Mouse (Mus musculus) spleen, postnatal 4 days (tissue): ENCODE results near the gene Apopt1.
A peak's percentile ranks its signal among the peaks of the same experiment; 100 is the strongest.
"Not testable (repeated sequence)": the region's sequence is repeated elsewhere in the genome, so short reads cannot be mapped to it uniquely, and the experiment has no call there.

Source experiments
- DNase-seq, 2 experiments: peaks; one replicate each; pipeline ENCODE4 v3.0.0; 2022; ENCODE audit warnings: low spot score in 2 of 2

The Apopt1 gene

GRCm38 (mm10) chr12:111705186-111705973 lies 7.7 kb upstream of the Apopt1 start:
- peak in 1 of 2 experiments; percentile 55 for DNase-seq

GRCm38 (mm10) chr12:111708181-111708580 lies 4.9 kb upstream of the Apopt1 start:
- no peak for DNase-seq

- DNase-seq = no peak
Measured at GRCm38 (mm10) chr12:111710091-111710490, 3.0 kb upstream of the Apopt1 start.

- DNase-seq = peak in 1 of 2 experiments; percentile 74
Measured at GRCm38 (mm10) chr12:111712476-111712875, 585 bp upstream of the Apopt1 start.

- DNase-seq = not testable (repeated sequence)
Measured at GRCm38 (mm10) chr12:111713880-111714279, 819 bp downstream of the Apopt1 start.

DNA sequence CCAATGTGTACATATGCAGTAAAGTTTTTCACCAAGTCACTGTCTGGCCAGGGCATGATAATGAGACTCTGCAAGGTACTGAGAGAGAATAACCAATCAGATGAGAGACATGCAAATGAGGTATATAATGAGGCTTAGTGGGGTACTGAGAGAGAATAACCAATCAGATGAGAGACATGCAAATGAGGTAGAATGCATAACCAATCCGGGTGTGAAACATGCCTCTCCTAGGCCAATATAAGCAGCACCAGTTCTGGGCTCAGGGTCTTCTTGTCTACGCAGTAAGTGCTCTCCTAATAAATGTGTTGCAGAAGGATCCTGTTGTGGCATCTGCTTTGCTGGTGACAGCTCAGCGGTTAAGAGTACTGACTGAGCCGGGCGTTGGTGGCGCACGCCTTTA lies 3.4 kb downstream of the Apopt1 start:
- no peak for DNase-seq

GRCm38 (mm10) chr12:111718656-111719055 lies 5.6 kb downstream of the Apopt1 start:
- DNase-seq = no peak

GRCm38 (mm10) chr12:111720222-111720621 lies 7.2 kb downstream of the Apopt1 start:
- DNase-seq = no peak

GRCm38 (mm10) chr12:111722654-111723053 lies 9.6 kb downstream of the Apopt1 start:
- DNase-seq = peak; percentile 41 to 85

DNA sequence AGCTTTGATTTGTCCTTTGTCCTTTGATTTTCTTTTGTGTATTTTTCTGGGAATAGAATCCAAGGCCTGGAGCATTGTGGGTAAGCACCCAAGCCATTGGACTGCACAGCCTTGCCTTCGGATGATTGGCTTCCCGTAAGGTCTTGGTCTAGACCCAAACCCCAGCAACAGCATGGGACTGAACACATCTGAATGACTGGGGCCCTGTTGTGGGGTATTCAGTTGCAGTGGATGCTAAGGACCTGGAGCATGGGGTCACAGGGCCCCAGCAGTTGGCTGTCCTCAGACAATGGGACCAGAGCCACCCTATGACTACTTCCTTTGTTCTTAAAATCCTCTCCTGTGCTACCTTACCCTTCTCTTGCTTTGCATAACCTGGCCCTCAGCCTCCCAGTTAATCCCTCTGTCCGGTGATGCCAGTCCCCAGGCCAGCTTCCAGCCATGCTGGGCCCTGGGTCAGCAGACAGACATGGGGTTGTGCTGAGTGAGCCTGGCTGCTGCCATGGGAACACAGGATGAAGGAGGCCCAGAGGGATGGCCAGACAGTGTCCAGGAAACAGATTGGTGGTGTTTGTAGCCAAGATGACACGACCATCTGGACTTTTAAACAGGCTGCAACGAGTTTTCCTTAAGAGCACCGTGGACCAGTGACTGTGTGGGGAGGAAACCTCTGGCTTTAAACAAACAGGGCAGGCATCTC lies 11.7 kb downstream of the Apopt1 start:
- no peak for DNase-seq

DNA sequence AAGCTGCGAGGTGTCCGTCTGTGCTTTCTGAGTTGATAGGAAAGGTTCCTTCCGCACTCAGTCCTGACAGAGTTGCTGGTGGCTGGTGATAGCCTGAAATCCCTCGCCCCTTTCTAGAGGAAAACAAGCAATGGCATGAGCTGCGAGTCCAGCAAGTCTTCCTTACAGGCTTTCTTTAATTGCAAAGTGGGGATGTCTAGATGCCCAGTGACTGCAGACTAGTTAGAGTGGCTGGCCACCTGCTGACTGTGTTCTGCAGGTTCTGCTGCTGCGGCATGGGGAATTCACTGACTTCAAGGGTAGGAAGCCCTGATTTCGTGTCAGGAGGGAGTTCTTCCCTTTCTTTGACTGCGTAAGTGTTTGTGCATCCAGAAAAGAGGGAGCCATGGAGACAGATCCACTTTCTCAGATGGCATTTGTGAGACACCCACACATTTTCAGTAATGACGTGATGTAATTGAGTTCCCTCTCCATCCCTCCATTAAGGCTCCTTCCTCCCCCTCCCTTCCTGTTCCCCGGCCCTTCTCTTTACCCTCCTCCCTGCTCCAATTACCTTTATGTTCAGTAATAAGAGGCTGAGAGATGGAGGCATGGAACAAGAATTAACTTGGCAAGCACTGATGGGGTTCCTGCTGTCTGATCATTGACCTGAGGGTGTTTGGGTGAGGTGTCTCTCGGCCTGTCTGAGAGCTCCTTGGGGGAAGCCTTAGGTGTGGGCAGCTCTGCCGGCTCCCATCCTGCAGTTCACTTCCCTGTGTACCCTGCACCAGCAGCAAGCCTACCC lies 12.5 kb downstream of the Apopt1 start:
- no peak for DNase-seq

DNA sequence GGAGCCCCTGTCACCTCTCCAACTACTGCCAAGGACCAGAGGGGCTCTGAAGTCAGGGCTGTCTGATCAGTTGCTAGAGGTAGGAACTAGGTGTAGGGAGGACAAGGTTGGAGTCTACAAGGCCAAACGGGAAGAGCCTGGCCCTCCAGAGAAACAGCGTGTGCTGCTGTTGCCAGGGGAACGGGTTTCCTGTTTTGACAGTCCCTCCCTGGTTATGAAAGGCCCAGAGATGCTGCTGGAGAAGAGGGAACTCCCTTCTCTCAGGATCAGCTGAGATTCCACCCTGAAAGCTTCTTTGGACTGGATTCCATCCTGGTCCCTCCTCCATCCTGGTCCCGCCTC lies 13.0 kb downstream of the Apopt1 start:
- no peak for DNase-seq

DNA sequence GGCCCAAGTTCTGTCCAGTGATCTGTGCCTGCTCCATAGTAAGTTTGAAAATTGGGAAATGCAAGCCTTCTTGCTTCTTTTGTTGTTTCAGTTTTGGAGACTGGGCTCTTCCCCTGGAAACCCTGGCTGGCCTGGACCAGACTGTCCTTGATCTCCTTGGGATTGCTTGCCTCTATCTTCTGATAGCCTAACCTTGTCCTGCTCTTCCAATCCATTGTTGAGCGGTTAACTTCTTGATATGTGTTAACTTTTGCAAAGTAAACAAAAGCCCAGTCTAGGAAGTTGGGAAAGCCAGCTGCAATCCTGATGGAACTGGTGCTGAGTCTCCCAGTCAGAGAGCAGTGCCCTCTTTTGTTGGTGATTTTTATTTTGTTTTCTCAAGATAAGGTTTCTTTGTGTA lies 14.9 kb downstream of the Apopt1 start:
- DNase-seq = no peak

DNA sequence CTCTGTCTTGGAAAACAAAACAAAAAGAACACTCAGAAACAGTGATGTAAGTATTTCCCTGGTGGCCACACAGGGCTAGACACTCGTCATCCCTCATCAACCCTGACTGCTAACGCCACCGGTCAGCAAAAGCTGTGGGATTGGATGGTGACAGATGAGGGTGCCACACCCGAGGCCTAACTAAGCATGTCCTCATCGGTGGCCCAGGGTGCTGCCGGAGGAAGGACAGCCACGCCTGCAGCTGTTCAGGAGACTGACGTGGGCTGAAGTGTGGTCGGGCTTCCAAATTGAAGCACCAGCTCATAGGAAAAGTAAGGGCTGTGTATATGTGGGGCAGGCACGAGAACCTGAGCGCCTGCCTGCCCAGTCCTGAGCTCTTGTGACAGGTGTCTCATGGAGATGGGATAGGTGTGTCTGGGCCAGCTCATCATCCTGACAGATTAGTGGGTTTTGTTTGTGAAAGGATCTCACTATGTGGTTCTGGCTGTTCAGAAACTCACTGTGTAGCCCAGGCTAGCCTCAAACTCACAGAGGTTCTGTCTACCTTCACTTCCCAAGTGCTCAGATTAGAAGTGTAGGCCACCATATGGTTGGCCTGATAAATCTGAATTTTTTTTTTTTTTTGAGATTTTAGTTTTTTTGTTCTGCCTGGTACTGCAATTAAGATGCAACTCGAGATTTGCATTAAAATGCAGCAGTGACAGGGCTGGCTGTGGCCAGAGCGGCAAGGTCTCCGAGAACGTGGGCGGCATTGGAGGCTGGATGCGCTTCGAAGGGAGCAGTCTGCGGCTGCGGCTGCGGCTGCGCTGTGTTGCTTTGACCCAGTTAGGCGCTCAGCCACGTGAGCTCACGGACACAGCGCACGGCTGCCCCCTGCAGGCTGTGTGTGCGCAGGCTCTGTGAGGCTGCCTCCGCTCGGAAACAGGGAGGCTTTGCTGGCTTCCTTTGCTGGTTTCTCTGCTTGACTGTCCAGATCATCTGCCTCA lies 19.1 kb downstream of the Apopt1 start:
- DNase-seq = peak; percentile 81 to 91

DNA sequence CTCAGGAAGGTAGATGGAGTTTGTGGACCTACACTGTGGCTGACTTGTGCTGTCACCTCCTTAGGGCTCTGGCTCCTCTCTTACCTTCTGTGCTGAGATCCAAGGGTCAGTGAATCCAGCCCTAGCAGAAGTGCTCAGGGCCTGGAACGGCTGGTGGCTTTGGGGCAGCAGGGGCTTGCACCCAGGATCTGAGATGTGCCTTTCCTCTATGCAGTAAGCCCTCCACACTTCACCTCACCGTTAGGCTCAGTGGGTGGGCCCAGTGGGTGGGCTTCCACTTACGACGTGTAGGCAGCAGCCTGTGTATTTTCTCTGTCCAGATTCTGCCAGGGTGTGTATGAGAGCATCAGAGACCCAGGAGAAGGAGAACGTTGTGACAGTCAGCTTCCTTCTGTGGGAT lies 19.9 kb downstream of the Apopt1 start:
- no peak for DNase-seq

DNA sequence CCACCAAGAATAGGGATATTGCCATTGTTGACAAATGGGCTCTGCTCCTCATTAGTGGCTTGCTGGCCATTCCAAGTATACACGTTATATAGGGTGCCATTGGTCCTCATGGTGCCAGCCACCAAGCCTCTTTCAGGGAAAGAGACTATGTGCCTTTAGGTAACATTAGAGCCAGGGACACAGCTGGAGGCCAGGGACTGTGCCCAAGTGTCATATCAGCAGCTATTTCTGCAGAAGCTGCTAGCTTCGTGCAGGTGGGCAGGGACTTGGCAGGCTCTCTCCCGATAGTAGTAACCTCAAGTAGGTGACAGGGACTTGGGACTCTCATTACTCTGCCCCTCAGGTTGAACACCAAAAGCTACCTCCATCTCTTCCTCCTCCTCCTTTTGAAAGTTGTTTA lies 21.9 kb downstream of the Apopt1 start:
- DNase-seq = no peak

DNA sequence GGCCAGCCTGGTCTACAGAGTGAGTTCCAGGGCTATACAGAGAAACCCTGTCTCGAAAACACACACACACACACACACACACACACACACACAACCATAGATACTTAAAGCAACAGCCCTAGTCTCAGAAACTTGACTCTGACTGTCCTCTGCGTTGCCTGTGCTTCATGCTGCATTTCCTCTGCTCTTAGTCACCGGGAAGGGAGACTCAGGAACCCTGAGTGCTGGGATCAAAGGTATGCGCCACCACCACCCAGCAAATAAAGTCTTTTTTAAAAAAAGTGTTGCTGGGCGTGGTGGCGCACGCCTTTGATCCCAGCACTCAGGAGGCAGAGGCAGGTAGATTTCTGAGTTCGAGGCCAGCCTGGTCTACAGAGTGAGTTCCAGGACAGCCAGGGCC lies 23.6 kb downstream of the Apopt1 start:
- not testable (repeated sequence) for DNase-seq

DNA sequence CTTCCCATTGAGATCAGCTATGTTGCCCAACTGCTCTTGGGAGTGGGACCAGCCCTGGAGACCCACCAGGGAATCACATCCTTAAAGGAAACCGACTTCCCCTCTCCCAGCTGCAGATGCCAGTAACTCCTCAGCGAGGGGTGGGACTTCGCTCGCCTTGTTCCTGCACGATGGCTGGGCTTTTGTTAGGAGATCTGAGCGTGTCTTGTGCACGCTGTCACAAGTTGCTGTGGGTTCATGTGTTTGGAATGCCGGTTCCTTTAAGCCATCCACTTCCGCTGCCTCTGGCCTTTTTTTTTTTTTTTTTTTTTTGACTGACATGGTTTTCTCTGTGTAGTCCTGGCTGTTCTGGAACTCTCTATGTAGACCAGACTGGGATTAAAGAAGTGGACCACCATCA lies 24.3 kb downstream of the Apopt1 start:
- DNase-seq = no peak

- peak; percentile 38 to 81 for DNase-seq
Measured at GRCm38 (mm10) chr12:111738754-111739153, 25.7 kb downstream of the Apopt1 start.

- DNase-seq = no peak
Measured at GRCm38 (mm10) chr12:111741338-111741737, 28.3 kb downstream of the Apopt1 start.

DNA sequence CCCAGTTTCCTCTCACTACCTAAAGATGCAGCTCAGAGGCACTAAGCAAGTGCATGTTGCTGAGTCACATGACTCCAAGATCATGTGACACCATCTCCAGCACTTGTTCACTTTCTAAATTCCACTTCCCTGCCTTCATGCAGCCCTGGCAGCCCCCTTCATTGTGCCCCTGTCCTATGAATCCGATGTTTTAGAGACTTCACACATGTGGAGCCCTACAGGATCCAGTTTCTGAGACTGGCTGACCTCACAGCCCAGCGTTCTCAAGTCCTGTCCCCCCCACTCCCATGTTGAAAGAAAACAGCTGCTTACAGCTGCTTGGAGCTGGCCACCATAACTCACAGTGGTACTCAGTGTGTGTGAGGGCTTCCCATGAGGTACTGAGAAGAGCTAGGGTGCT lies 30.4 kb downstream of the Apopt1 start:
- no peak for DNase-seq
